Mouse (Mus musculus) lung, adult 2 months (tissue): ENCODE results near the gene Gprin2.

Source experiments
- CTCF ChIP-seq: fragments of 200-500 bp; IDR thresholded peaks from 2 replicates; pipeline ENCODE4 v1.5.1; 2011; ENCODE audit warnings: mild to moderate bottlenecking, low read length, control low read depth; ENCODE audit not compliant: insufficient read depth
- POLR2A ChIP-seq: fragments of 200-500 bp; IDR thresholded peaks from 2 replicates; pipeline ENCODE4 v1.6.1; 2011; ENCODE audit warnings: low read depth, mild to moderate bottlenecking, control low read depth, low read length, borderline replicate concordance; ENCODE audit errors: extremely low read depth

DNA sequence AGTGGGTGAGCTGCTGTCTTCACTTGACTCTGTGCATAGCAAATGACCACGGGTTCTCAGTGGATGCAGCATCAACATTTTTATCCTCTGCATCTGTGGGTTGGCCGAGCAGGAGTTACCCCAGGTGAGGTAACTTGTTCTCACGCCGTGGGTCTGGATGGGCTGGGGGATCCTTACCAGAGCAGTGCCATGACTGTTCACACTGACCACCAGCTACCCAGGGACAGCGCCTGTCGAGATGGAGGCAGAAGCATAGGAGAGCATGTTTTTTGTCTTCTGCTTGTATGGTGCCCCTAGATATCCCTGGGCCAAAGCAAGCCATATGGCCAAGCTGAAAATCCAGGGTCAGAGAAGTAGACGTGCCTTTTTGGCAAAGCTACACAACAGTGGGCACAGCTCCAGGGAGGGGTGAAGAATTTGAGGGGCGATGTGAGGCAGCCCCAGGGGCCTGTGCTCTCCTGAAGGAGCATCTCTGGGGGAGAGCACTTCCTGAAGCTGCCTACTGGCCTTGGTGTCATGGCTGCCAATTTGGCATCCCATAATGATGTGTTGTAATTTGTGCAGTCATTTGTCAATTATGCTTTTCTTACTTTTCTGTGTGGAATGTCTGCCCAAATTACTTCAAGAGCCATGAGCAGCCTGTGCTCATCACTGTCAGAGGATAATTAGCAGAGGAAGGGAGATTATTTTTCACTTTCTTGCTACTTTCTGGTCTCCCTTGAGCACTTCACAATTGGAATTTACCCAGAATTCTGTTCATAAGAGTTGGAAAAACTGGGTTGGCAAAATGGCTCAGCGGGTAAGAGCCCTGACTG is 31.6 kb upstream of the Gprin2 start:
- TF ChIP-seq CTCF (no peak), POLR2A (no peak)
